Mouse (Mus musculus) myocyte (in vitro differentiated cells): Measurements from ENCODE around the gene Zbtb32.

Source experiments
- POLR2A ChIP-seq: IDR thresholded peaks from one replicate; pipeline ENCODE4 v1.6.1; 2011; ENCODE audit warnings: low read depth, mild to moderate bottlenecking, control low read depth, moderate library complexity; ENCODE audit not compliant: insufficient read length
- USF1 ChIP-seq: IDR thresholded peaks from one replicate; pipeline ENCODE4 v1.6.1; 2011; ENCODE audit warnings: low read depth, mild to moderate bottlenecking, control low read depth, moderate library complexity

GRCm38 (mm10) chr7:30549880-30550279, 48.8 kb downstream of the Zbtb32 start:
- TF ChIP-seq POLR2A (no peak), USF1 (no peak)
